Mouse (Mus musculus): Measurements from ENCODE around the gene Gm8356.
A peak's percentile ranks its signal among the peaks of the same experiment; 100 is the strongest.
"Not testable (repeated sequence)": the region's sequence is repeated elsewhere in the genome, so short reads cannot be mapped to it uniquely, and the experiment has no call there.

Gene Gm8356

DNA sequence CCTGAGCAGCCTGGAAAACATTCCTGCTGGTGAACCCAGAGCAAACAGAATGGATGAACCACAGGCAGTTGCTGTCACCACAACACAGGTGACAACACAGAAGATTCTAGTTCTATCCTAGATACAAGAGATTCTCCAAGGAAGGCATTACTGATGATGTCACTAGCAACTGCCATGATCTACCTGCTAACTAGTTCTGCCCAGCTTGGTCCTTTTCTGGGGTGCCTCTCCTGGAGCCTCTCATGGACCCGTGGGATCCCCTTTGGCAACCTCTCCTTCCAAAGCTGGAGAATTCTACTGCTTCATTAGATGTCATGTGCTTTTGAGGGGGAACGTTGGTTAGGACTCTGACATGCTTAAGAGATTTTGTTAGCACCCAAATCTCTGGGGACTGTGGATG is at the start of gene Gm8356:
Gene Gm8356, minus strand, starts transcription at position 101 of the 400 bp plus-strand sequence.
- not testable (repeated sequence) for DNase-seq (ENCODE audit: low spot score in 2 of 2)

DNA sequence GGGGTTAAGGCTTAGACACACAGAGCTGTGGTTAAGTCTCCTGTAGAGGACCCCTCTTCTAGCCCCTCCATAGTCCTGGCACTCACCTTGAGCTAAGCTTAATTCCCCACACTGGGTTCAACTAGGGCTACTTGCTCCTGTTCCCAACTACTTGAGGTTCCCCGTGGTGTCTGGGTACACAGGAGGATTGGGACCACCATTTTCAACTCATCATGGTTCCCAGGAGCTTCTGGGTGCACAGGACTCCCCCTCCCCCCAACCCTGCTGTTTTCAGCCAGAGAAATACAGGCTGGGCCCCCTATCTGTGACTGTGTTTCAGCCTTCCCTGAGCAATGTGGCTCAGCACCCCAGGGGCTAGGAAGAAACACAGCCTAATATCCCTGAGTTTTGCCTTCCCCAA is 50.8 kb downstream of the Gm8356 start:
- peak in 1 of 2 experiments; percentile 18 for DNase-seq (ENCODE audit: low spot score in 2 of 2)

DNA sequence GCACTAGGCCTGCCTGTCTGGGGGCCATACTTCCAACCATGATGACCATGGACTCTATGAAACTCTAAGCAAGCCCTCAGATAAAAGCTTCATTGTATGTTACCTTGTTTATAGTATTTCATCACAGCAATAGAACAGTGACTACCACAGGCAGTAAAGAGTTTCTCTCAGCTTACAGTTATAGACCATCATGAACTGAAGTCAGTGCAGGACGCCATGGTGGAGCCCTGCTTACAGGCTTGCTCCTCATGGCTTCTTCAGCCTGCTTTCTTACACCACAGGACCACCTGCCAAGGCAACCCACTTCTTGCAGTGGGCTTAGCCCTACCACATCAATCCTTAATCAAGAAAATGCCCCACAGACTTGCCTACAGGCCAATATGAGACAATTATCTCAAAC is 51.5 kb downstream of the Gm8356 start:
- DNase-seq (ENCODE audit: low spot score in 2 of 2), result not testable (repeated sequence)

DNA sequence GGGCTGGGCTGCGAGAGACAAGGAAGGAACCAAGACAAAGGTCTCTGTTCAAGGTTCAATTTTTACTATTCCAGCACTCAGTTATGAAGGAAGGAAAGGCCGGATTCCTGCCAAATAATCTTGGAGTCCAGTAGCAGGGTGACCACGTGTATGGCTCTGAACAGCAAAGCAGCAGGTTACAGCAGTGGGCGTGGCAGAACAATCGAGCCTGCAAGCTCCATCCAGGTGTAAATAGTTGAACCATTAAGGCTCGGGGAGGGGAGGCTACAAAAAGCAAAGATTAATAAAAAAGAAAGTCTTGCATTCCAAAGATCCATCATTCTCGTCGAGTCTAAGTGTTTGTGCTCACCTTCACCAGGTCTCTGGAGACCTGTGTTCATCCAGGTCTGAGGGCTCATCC is 55.0 kb downstream of the Gm8356 start:
- peak in 1 of 2 experiments; percentile 13 for DNase-seq (ENCODE audit: low spot score in 2 of 2)

Data from spleen, postnatal 10 days (tissue).